Mouse (Mus musculus): Measurements from ENCODE around the gene Crip2.

- TF ChIP-seq CTCF (IDR thresholded peaks at IDR 0.05; ENCODE audit: extremely low read depth, insufficient read depth, insufficient read length, insufficient replicate concordance) (no peak), POLR2A (IDR thresholded peaks at IDR 0.05; ENCODE audit: low read depth, low read length) (no peak)
Measured at GRCm38 (mm10) chr12:113163561-113164006, 23.5 kb downstream of the Crip2 start.

Measured in spleen, adult 2 months (tissue).